Mouse (Mus musculus): ENCODE data around the gene Nrxn1.
"Not testable (repeated sequence)": the region's sequence is repeated elsewhere in the genome, so short reads cannot be mapped to it uniquely, and the experiment has no call there.

The Nrxn1 gene

DNA sequence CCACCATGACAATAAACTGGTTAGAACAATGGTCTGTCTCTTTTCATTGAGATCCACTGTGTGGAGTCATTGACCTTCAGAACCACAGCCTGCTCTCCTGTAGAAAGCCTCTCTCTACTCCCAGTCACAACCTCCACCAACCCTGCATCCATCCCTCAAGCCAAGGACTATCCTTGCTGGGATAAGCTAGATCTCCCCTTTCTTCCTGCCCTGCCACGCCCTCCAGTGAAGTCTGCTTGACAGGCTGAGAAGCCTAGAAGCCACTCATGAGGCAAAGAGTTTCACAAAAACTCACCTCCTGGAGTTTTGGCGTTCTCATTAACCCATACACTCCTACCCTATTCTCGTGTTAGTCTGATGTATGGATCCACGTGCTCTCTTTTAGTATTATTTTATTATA is 821.7 kb downstream of the Nrxn1 start:
- DNase-seq (ENCODE audit: low read depth, low spot score) = no peak

- no peak for DNase-seq (ENCODE audit: low read depth, low spot score)
Measured at GRCm38 (mm10) chr17:90269143-90269542, 823.7 kb downstream of the Nrxn1 start.

GRCm38 (mm10) chr17:90253451-90254131 is 839.3 kb downstream of the Nrxn1 start:
- DNase-seq (ENCODE audit: low read depth, low spot score) = no peak

DNA sequence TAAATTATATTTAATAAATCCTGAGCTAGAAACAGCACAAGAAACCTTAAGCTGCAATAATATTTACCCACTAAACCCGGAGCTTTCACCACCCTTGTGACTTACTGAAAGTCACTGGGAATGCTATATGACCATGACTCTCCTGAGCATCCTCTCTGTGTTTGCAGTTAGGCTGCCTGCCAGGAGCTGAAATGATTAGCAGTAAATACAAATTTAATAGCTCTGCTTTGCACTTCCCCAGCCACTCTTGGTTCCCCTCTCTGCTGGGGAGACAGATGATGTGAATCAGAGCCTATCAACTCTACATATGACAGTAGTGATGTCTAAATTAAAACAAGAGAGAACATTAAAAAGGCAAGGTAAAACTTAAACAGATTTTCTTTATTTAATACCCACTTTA is 840.7 kb downstream of the Nrxn1 start:
- DNase-seq (ENCODE audit: low read depth, low spot score) = no peak

DNA sequence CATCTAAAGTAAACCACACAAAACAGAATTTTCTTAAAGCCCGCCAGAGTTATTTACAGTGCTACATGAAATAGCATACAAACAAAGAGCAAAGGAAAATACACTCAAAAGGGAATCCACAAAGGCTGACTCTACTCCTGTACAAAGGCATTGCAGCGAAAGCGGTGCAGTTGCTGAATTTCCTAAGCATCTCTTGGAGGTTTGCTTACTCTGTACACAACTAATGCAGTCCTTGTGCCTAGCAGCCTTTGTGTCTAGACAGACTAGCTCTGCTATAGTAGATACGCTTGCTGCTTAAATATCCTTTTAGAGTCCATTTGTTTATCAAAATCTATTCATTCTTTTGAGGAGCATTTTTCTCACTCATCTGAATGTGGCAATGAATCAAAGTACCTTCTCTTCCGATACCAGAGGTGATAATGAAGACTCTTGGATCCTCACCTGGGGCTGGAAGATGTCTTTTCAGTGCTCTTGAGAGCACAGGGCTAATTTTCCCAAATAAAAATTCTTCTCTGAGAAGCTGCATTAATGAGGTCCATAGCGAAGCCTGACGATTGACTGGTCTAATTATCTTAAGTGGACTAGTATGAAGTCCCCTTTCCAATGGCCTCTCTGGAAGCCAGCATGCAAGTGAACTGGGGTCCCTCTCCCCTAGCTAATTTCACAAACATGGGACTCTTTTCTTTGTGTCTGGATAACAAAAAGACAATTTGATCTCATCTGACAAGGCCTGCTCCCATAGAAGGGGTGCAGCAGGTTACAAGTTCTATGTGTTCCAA is 845.6 kb downstream of the Nrxn1 start:
- no peak for DNase-seq (ENCODE audit: low read depth, low spot score)

DNA sequence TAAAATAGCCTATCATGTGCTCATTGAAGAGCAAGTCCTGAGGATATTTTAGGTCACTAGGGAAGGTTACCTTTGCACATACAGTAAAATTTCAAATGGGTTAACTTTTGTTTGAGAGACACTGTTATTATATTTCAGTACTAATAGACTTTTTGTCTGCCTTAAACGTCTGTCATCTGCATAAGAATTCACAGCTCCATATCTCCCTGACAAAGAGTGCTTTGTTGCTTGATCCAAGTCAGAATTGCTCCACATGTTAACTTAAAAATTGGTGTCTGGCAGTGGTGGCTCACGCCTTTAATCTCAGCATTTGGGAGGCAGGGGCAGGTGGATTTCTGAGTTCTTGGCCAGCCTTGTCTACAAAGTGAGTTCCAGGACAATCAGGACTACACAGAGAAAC is 848.5 kb downstream of the Nrxn1 start:
- DNase-seq (ENCODE audit: low read depth, low spot score) = no peak

DNA sequence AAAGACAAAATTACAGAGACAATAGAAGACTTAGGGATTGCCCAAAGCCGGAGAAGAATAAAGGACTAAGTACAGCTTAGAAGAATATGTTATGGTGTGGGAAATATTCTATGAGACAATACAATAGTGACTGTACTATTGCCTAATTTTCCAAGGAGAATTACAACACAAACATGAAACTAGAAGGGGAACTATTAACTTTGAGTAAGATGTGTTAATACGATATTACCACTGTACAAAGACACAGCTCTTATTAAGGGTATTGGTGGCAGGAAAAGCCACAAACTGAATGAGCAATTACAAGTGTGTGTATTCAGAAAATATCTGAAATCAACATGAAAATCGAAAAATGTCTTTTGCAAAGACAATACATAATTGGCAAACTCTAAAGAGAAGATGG is 853.9 kb downstream of the Nrxn1 start:
- no peak for DNase-seq (ENCODE audit: low read depth, low spot score)

- no peak for DNase-seq (ENCODE audit: low read depth, low spot score)
Measured at GRCm38 (mm10) chr17:90238517-90238916, 854.4 kb downstream of the Nrxn1 start.

DNA sequence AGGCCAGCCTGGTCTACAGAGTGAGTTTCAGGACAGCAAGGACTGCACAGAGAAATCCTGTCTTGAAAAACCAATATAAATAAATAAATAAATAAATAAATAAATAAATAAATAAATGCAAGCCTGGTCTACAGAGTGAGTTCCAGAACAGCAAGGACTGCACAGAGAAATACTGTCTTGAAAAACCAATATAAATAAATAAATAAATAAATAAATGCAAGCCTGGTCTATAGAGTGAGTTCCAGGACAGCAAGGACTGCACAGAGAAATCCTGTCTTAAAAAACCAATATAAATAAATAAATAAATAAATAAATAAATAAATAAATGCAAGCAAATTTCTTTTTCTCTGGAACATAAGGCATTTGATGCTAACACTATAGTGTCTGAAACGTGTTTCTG is 857.2 kb downstream of the Nrxn1 start:
- DNase-seq (ENCODE audit: low read depth, low spot score) = not testable (repeated sequence)

GRCm38 (mm10) chr17:90234806-90235205 is 858.1 kb downstream of the Nrxn1 start:
- no peak for DNase-seq (ENCODE audit: low read depth, low spot score)

DNA sequence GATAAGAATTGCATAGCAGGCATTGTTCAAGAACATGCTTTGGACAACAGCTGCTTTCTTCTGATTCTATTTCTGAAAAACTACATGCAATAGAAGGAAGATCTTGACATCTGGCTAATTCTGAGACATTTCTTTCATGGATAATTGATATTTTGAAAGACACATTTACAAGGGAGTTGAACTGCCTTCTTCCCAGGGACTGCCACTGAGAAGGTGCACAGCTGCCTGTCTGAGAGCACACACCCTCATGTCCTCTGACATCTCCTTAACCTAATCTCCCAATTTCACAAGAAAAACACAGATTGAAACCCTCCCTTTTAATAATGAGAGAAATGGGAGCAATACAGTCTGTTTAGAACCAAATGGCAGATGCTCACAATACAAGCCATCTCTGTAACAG is 884.3 kb downstream of the Nrxn1 start:
- DNase-seq (ENCODE audit: low read depth, low spot score) = no peak

GRCm38 (mm10) chr17:90207617-90208016 is 885.3 kb downstream of the Nrxn1 start:
- DNase-seq (ENCODE audit: low read depth, low spot score) = no peak

DNA sequence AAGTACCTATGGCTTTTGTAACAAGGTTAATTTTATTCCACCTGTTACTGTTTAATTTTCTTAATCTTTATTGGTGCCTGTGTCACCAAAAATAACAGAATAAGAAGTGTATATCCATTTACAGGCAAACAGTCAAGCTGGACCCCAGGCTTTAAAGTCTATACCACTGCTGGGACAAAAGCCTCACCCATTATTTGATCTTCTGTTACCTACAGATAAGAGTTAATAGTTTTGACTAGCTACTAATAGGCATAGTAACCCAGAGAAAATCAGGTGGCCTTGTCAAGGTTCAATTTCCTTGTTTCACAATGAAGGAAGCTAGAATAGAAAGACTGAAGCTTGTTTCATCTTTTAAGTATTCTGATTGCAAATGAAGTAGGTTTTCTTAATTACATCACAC is 888.9 kb downstream of the Nrxn1 start:
- no peak for DNase-seq (ENCODE audit: low read depth, low spot score)

DNA sequence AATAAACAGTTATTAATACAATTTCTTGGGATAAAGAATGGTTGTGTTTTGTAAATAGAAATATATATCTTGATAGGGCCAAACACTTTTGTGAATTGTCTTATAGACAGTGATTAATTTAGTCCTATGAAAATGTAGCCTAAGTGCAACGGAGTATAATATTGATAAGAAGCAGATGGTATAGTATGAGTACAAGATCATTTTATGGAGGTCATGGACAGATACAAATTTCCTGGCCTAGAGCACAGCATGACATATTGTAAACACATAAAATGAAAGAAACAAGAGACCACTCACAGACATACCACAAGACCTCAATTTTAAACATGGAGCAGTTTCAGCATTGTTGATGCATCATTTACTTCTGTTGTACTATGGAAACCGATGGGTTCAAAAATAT is 890.1 kb downstream of the Nrxn1 start:
- DNase-seq (ENCODE audit: low read depth, low spot score) = no peak

GRCm38 (mm10) chr17:90196772-90197171 is 896.1 kb downstream of the Nrxn1 start:
- no peak for DNase-seq (ENCODE audit: low read depth, low spot score)

GRCm38 (mm10) chr17:90141602-90142001 is 951.3 kb downstream of the Nrxn1 start:
- no peak for DNase-seq (ENCODE audit: low read depth, low spot score)

DNA sequence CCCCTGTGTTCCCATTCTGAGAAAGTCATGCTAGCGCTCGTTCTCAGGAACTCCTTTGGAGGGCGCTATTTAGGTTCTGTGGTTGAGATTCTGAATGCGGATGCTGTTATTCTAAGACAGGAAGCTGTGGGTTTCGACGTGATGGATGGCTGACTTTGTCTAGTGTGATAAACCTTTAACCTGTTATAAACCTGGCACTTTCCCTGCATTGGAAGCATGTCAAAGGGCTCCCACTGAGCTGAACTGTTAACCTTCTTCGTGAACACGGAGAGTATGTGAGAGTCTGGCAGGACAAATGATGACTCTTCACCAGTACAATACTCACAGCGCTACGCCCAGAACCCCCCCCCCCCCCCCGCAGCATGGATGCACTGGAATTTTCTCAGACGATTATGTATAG is 962.0 kb downstream of the Nrxn1 start:
- no peak for DNase-seq (ENCODE audit: low read depth, low spot score)

GRCm38 (mm10) chr17:90129183-90129582 is 963.7 kb downstream of the Nrxn1 start:
- DNase-seq (ENCODE audit: low read depth, low spot score) = no peak

DNA sequence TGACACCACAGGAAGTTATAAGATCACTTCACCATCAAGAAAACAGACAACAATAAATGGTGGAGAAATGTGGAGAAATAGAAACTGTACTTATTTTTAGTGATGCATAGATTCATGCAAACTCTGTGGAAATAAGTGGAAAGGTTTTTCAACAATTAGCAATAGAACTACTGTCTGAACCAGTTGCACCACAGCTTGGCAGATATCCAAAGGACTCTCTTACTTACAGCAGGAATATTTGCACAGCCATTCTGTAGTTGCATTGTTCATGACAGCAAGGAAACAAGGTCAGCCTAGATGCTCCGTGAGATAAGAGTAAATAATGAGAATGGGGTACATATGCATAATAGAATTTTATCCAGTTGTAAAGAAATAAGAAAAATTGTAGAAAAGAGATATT is 965.3 kb downstream of the Nrxn1 start:
- DNase-seq (ENCODE audit: low read depth, low spot score) = no peak

DNA sequence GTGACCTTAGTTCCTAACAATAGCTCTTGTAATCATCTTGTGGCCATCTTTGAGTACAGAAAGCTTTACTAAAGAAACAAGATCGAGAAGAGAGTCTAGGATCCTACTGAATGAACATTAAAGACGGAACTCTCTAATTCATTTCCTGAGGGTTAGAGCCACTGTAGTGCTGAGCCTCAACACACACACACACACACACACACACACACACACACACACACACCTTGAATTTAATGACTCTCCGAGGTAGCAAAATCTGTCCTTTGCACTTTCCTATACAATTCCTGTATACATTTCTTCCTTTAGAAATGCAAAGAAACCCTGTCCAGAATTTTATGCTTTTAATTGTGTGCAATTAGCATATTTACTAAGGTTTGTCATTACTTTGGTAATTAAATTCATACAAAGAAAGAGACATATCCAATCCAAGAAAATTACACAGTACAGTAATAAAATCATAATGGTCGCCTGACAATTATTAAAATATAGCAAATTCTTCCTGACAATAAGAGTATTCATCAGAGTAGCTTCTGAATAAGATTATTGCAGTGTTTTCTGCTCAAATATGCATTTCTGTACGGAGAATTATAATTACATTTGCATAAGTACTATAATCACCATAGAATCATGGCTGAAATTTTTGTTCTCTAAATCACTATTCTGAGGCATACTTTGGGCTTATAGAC is 969.9 kb downstream of the Nrxn1 start:
- no peak for DNase-seq (ENCODE audit: low read depth, low spot score)

- no peak for DNase-seq (ENCODE audit: low read depth, low spot score)
Measured at GRCm38 (mm10) chr17:90116241-90116640, 976.6 kb downstream of the Nrxn1 start.

- no peak for DNase-seq (ENCODE audit: low read depth, low spot score)
Measured at GRCm38 (mm10) chr17:90094999-90095398, 997.9 kb downstream of the Nrxn1 start.

GRCm38 (mm10) chr17:90088314-90088650 is 1004.6 kb downstream of the Nrxn1 start:
- DNase-seq (ENCODE audit: low read depth, low spot score) = no peak

Measured in CD4-positive, CD25-positive, alpha-beta regulatory T cell, adult 2 months (primary cell).